Mouse (Mus musculus) left cerebral cortex, adult 9 months (tissue): ENCODE results near the gene Cdkn2c.

ENCODE experiments used
- DNase-seq, 2 experiments: peaks; one replicate each; pipeline ENCODE4 v3.0.0; 2022; ENCODE audit warnings: low spot score in 2 of 2

The Cdkn2c gene

GRCm38 (mm10) chr4:109657021-109657850 lies 9.8 kb downstream of the Cdkn2c start:
- DNase-seq, result no peak

GRCm38 (mm10) chr4:109656301-109656700 lies 10.7 kb downstream of the Cdkn2c start:
- DNase-seq, result no peak

- no peak for DNase-seq
Observed at GRCm38 (mm10) chr4:109655738-109656137, 11.3 kb downstream of the Cdkn2c start.

GRCm38 (mm10) chr4:109654701-109655100 lies 12.3 kb downstream of the Cdkn2c start:
- no peak for DNase-seq

- no peak for DNase-seq
Observed at GRCm38 (mm10) chr4:109653251-109653650, 13.7 kb downstream of the Cdkn2c start.

- no peak for DNase-seq
Observed at GRCm38 (mm10) chr4:109649331-109649730, 17.7 kb downstream of the Cdkn2c start.

GRCm38 (mm10) chr4:109647281-109647680 lies 19.7 kb downstream of the Cdkn2c start:
- DNase-seq, result no peak

- DNase-seq, result no peak
Observed at GRCm38 (mm10) chr4:109641451-109641850, 25.5 kb downstream of the Cdkn2c start.

GRCm38 (mm10) chr4:109640141-109640540 lies 26.8 kb downstream of the Cdkn2c start:
- no peak for DNase-seq

- no peak for DNase-seq
Observed at GRCm38 (mm10) chr4:109639356-109639755, 27.6 kb downstream of the Cdkn2c start.

GRCm38 (mm10) chr4:109634971-109635370 lies 32.0 kb downstream of the Cdkn2c start:
- no peak for DNase-seq

- DNase-seq, result no peak
Observed at GRCm38 (mm10) chr4:109631029-109631428, 36.0 kb downstream of the Cdkn2c start.

GRCm38 (mm10) chr4:109630215-109630614 lies 36.8 kb downstream of the Cdkn2c start:
- no peak for DNase-seq

- no peak for DNase-seq
Observed at GRCm38 (mm10) chr4:109612596-109612995, 54.4 kb downstream of the Cdkn2c start.
